In the genomic region with DNA sequence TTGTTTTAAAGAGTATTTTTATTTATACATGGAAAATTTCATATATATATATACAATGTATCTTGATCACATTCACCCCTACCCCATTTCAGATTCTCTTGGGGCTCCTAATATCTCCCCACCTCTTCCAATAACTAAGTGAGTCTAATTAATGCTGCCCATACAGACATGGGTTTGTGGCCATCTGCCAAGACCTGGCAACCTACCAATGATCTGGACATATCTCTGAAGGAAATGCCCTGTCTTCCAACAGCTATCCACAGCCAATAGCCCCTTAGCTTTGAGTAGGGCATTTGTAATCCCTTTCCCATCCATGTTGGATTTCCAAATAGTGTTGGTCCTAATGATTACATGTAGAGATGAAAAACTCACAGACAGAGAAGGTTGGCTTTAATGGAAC, we compare ENCODE assay signal across 14 mouse cellular contexts.
DNase-seq lines count a peak whose midpoint lies in the region; ATAC-seq lines count a peak whose summit lies in the region.
"Had no signal": no experiment of that assay in that cellular context is flagged by ENCODE, and none has a peak within 500 bp of the region (broad histone marks: within the 10 kb centered on the region; RNA-seq: fewer than 3 reads in every experiment).

No protein-coding gene starts in this region.

- ATAC-seq in megakaryocyte-erythroid progenitor cell, adult 5-6 weeks (replicated peaks; ENCODE audit: low FRiP score, low TSS enrichment, poor library complexity, severe bottlenecking) = no peak
- ATAC-seq: intestine, embryonic 16.5 days had no signal

- DNase-seq in cerebellum, adult 11 months = peak; percentile 16
- no peak for DNase-seq in cerebellum, adult 8-10 months
- peak; percentile 3 for DNase-seq in lung, postnatal 10 days
- DNase-seq in lung, adult 18-20 months = no peak
- peak; percentile 24 for DNase-seq in MN1 (ENCODE audit: low spot score)
- DNase-seq in cerebellum, postnatal 10 days = peak; percentile 96 to 97
- DNase-seq: adrenal gland, postnatal 36 days; gastrocnemius, postnatal 25 days; heart, postnatal 10 days; layer of hippocampus, adult 9-11 months; lung, postnatal 14 days; thymus, postnatal 25 days had no signal

Comparison
In these comparisons a context has a peak if more than half of its experiments do, and no peak if none do; other contexts are left out.
1. DNase-seq: peak in cerebellum, adult 11 months (single experiment), lung, postnatal 10 days (single experiment), MN1 (single experiment) and cerebellum, postnatal 10 days (2 of 2); none in cerebellum, adult 8-10 months (single experiment) and lung, adult 18-20 months (0 of 2).